7 mouse cellular contexts compared by ENCODE assay signal in genomic region chr8:12896494-12897373, GRCm38 (mm10). TPM values are rescaled to one million over a fixed set of nuclear protein-coding genes. Genes with fewer than 3 reads are reported as not detected.
DNase-seq lines count a peak whose midpoint lies in the region; ATAC-seq and TF ChIP-seq lines count a peak whose summit lies in the region.

No protein-coding gene starts in this region.

- no peak overlapping the region for H3K4me3 ChIP-seq in E14TG2a.4 (replicated peaks; ENCODE audit: low read length)
- H3K4me3 ChIP-seq in heart, embryonic 13.5 days = no peak overlapping the region
- no peak overlapping the region for H3K4me3 ChIP-seq in kidney, embryonic 16.5 days (ENCODE audit: low read length)
- H3K4me3 ChIP-seq in lung, embryonic 14.5 days (ENCODE audit: low read depth, low read length) = no peak overlapping the region

- 0 out of 2 replicates have a peak, but pooled peaks have one; percentile 18 for ATAC-seq in heart, embryonic 13.5 days (ENCODE audit: extremely low read depth, insufficient number of reproducible peaks, low FRiP score, low TSS enrichment)
- ATAC-seq in kidney, embryonic 16.5 days (ENCODE audit: low FRiP score, low TSS enrichment) = peak; percentile 60
- ATAC-seq in lung, embryonic 14.5 days (ENCODE audit: insufficient read depth) = peak; percentile 48; the same call in 1 of the 2 replicates

- no peak overlapping the region for H3K4me2 ChIP-seq in heart, embryonic 13.5 days
- H3K4me2 ChIP-seq in kidney, embryonic 16.5 days (replicated peaks; ENCODE audit: low read depth, low read length) = no peak overlapping the region
- no peak overlapping the region for H3K4me2 ChIP-seq in lung, embryonic 14.5 days

- H3K9ac ChIP-seq in heart, embryonic 13.5 days = no peak overlapping the region
- H3K9ac ChIP-seq in kidney, embryonic 16.5 days (replicated peaks; ENCODE audit: low read length) = no peak overlapping the region
- H3K9ac ChIP-seq in lung, embryonic 14.5 days = no peak overlapping the region

- peaks cover 45% of the 10 kb centered on the region for H3K4me1 ChIP-seq in E14TG2a.4 (replicated peaks; ENCODE audit: low read depth, low read length)
- H3K4me1 ChIP-seq in heart, embryonic 13.5 days = peaks cover 23% of the 10 kb centered on the region
- peaks cover 29% of the 10 kb centered on the region for H3K4me1 ChIP-seq in kidney, embryonic 16.5 days (ENCODE audit: insufficient read depth, low read length)
- H3K4me1 ChIP-seq in lung, embryonic 14.5 days (ENCODE audit: insufficient read depth) = peaks cover 5% of the 10 kb centered on the region; the same call in 1 of the 2 replicates

- DNase-seq in adrenal gland, adult (ENCODE audit: inconsistent age in 2 of 2, low spot score in 1 of 2) = peak; percentile 53 to 85
- DNase-seq in embryo, embryonic 11 days = peak; percentile 72
- peak; percentile 82 for DNase-seq in lung, embryonic 14.5 days
- DNase-seq in retina, embryonic 14.5 days (ENCODE audit: low spot score) = peak; percentile 84

- peak; percentile 63 for TF ChIP-seq CTCF in E14TG2a.4 (conservative IDR thresholded peaks at IDR 0.05; ENCODE audit: low read length)
- TF ChIP-seq CTCF in lung, embryonic 14.5 days (IDR thresholded peaks at IDR 0.05; ENCODE audit: low read depth) = peak; percentile 86

- 46% methylated on average over 13 of the region's 13 CpGs for WGBS in heart, embryonic 13.5 days
- 33% methylated on average over 13 of the region's 13 CpGs for WGBS in kidney, embryonic 16.5 days
- 38% methylated on average over 13 of the region's 13 CpGs for WGBS in lung, embryonic 14.5 days

- H3K27me3 ChIP-seq in E14TG2a.4 (ENCODE audit: insufficient read depth, low read length) = no peaks in the 10 kb centered on the region
- peaks cover 12% of the 10 kb centered on the region for H3K27me3 ChIP-seq in heart, embryonic 13.5 days (replicated peaks)
- H3K27me3 ChIP-seq in kidney, embryonic 16.5 days (ENCODE audit: insufficient read depth, low read length) = no peaks in the 10 kb centered on the region
- H3K27me3 ChIP-seq in lung, embryonic 14.5 days (ENCODE audit: insufficient read depth, low read length) = no peaks in the 10 kb centered on the region

- H3K36me3 ChIP-seq in E14TG2a.4 (ENCODE audit: insufficient read depth, low read length) = peaks cover 12% of the 10 kb centered on the region
- no peaks in the 10 kb centered on the region for H3K36me3 ChIP-seq in heart, embryonic 13.5 days
- no peaks in the 10 kb centered on the region for H3K36me3 ChIP-seq in kidney, embryonic 16.5 days (ENCODE audit: insufficient read depth, low read length)
- no peaks in the 10 kb centered on the region for H3K36me3 ChIP-seq in lung, embryonic 14.5 days (ENCODE audit: insufficient read depth)

- no peaks in the 10 kb centered on the region for H3K9me3 ChIP-seq in E14TG2a.4 (ENCODE audit: low read length)
- no peaks in the 10 kb centered on the region for H3K9me3 ChIP-seq in heart, embryonic 13.5 days
- H3K9me3 ChIP-seq in kidney, embryonic 16.5 days (ENCODE audit: low read length) = no peaks in the 10 kb centered on the region
- H3K9me3 ChIP-seq in lung, embryonic 14.5 days (ENCODE audit: low read depth, low read length) = no peaks in the 10 kb centered on the region

- H3K27ac ChIP-seq in heart, embryonic 13.5 days (replicated peaks) = no peak overlapping the region
- H3K27ac ChIP-seq in kidney, embryonic 16.5 days (ENCODE audit: low read length) = no peak overlapping the region
- H3K27ac ChIP-seq in lung, embryonic 14.5 days (ENCODE audit: low read depth) = no peak overlapping the region

RNA-seq across cellular contexts. Expression of gene Mcf2l, which starts 23.1 kb away (rescaled TPM):
- polyA plus RNA-seq in heart, embryonic 13.5 days (2015; fragmentation: Nextera tagmentation; extraction: Ambion mirVana) = 6.9 and 7.1 TPM in 2 replicates
- polyA plus RNA-seq in kidney, embryonic 16.5 days (2015; fragmentation: Nextera tagmentation; extraction: Ambion mirVana) = 21.5 and 24.1 TPM in 2 replicates
- polyA plus RNA-seq in lung, embryonic 14.5 days (2014; fragmentation: Nextera tagmentation; extraction: Ambion mirVana) = 11.6 and 13.4 TPM in 2 replicates
